Mouse (Mus musculus) retina, adult 2 months (tissue): ENCODE measurements around the gene Efcab5.
"Not testable (repeated sequence)": the region's sequence is repeated elsewhere in the genome, so short reads cannot be mapped to it uniquely, and the experiment has no call there.

Source experiments
- DNase-seq: peaks from one replicate; pipeline ENCODE4 v3.0.0-alpha.2; 2012; ENCODE audit warnings: low read depth, low spot score

Efcab5 gene

DNA sequence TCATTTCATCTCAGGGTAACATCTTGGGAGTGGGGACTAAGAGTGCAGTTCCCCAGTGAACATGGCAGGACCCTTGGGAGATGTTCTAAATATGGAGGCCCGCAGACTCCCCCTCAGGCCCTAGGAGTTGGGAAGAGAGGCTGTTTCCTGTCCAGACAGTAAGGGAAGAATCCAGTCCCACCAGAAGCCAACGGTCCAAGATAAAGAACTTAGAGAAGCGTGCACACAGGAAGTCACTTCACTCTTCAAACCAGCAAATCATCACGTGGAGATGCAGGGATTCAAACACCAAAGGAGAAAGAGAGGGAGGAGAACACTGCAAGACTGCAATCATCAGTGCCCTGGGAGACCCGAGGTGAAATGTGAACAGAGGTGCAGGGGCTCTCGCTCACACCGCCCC, 91.8 kb downstream of the Efcab5 start:
- no peak for DNase-seq

DNA sequence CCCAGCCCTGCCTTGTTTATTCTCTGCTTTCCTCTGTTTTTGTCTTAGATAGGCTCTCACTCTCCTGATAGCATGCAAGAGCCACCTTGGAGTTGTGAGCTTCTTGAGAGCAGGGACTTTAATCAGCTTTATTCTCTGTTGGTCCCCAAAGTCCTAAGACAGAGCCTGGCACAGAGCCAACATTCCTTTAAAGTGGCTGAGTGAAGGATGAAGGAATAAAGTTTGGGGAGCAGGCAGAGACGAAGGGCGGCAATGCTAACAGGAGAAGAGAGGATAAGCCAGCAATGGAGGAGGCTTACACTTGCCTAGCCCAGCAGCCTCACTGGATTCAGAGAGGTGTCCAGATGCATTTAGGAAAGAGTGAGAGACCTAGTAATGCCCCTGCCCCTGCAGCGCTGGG, 92.2 kb downstream of the Efcab5 start:
- no peak for DNase-seq

GRCm38 (mm10) chr11:77095206-77095605, 93.6 kb downstream of the Efcab5 start:
- DNase-seq, result no peak

DNA sequence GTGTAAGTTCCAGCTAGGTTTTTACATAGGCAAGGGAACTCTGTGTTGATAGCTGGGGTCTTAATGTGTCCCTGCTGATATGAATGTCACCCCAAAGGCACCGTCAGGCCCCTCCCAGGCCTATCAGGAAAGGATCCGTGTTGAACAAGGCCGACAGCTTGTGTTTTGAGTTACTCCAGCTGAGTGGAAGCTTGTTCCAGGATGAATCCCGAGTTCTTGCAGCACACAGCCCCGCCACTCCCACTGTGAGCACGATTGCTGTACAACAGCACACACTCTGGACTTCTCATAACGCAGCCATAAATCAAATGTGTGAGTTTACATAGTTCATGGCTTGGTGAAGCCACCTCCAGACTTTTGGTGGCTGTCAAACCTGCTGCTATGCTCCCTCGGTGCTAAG, 94.6 kb downstream of the Efcab5 start:
- no peak for DNase-seq

DNA sequence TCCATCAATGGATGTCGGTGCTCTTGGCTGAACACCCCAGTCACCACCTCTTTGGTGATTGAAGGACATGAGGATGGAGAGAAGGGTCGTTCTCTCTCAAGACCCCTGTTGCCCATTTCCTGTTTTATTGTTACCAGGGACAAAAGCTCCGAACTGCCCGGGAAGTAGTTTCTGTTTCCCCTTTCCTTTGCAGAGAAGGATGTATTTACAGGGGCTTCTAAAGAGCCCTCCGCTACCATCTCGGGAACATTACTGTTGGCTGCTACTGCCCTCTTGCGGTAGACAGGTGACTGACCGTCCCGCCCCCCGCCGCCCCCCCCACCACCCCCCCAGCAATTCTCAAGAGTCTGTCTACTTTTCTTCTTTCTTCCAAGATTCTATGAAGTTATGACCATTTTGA, 95.6 kb downstream of the Efcab5 start:
- no peak for DNase-seq

- DNase-seq, result no peak
Observed at GRCm38 (mm10) chr11:77089162-77089561, 99.6 kb downstream of the Efcab5 start.

DNA sequence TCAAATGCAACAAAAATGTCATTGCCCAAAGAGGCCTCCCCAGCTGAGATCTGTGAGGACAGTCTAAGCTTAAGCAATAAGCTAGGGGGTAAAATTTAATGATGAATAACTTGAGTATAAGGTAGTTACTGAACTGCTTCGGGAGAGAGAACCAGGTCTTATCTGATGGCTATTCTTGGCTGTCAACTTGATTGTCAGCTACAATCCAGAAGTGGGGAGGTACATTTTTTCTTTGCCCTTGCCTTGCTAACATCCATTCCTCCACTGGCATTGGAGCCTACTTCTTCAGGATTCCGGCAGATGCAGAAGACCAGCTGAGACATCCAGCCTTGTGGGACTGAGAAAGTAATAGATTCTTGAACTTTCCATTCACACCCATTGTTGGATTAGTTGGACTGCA, 101.8 kb downstream of the Efcab5 start:
- DNase-seq, result no peak

DNA sequence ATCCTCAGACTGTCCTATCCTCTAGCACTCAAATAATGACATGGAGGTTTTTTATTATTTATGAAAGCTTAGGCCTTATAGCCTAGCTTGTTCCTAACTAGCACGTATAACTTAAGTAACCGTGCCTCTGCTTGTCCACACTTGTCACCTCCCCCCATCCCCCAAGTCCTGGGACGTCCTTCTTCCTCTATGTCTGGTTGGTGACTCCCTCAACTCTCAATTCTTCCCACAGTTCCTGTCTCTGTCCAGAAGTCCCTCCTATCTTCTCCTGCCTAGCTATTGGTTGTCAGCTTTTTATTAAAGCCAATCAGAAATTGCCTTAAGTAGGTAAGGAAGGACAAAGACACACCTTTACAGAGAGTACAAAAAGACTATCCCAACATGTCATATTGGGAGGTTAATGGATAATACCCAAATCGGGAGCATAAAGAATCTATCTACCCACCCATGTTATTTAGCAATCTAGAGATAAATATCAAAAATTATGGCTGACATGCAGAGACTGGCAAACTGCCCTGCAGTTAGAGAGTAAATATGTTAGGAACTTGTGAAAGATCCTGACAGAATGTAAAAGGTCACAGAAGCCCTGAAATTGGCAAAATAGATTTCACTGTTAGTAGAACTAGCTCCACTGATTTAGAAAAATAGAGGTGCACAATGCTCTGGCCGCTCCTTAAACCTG, 104.6 kb downstream of the Efcab5 start:
- no peak for DNase-seq

DNA sequence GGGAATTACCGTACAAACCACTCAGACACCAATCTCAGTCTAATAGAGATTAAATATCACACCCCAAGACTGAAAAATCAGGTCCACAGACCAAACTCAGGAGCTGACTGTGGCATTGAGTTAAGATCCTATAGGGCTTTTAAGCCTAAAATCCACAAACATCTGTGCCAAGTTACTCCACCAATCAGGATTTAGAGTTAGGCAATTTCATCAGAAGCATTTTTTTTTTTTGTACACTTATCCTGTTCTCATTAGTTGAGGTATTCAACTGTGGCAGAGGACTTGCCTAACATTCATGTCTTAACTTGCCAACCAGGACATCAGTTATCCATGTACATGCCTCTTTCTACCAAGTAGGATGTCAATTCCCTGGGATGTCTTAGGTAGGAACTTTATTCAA, 109.4 kb downstream of the Efcab5 start:
- no peak for DNase-seq

DNA sequence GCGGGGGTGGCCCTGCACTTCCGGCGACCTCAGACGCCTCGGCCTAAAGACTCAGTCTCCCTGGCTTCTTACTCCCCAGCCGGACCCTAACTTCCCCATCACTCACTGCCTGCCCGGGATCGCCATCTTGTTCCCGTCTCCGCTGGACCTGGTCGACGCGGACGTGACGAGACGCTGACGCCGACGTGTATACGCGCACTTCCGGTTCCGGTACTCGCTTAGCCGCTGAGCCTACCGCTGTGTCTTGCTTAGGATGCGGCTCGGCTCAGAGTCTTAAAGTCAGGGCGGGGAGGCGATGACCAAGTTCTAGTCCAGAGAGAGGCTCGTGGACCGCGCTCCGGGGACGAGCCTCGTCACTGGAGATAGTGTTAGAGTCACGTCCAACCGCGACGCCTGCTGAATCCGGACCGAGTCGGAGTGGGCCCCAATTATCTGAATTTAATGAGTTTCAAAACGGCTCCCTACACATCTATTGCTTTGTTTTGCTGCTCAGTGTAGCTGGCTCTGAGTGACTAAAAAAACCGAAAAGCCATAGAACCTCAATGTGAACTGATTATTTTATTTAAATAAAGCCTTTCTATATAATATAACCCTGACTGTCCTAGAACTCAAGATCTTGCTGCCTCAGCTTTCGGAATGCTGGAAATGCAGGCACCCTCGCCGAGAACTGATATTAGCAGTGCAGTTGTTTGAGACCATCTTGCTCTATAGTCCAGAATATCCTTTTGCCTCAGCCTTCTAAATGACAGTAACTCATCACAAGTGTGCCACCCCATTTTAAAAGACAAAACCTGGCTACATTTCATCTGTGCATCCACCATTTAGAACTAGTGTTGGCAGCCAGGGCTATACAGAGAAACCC, 110.3 kb downstream of the Efcab5 start, which contains the start of gene Nsrp1:
Nsrp1 (minus strand) TSS at position 163 of the 862 bp plus-strand sequence.
- peak; percentile 87 for DNase-seq

- DNase-seq, result no peak
Observed at GRCm38 (mm10) chr11:77077792-77078191, 111.0 kb downstream of the Efcab5 start.

DNA sequence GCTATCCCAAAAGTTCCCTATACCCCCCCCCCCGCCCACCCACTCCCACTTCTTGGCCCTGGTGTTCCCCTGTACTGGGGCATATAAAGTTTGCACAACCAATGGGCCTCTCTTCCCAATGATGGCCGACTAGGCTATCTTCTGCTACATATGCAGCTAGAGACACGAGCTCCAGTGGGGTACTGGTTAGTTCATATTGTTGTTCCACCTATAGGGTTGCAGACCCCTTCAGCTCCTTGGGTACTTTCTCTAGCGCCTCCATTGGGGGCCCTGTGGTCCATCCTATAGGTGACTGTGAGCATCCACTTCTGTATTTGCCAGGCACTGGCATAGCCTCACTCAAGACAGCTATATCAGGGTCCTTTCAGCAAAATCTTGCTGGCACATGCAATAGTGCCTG, 111.4 kb downstream of the Efcab5 start:
- not testable (repeated sequence) for DNase-seq

DNA sequence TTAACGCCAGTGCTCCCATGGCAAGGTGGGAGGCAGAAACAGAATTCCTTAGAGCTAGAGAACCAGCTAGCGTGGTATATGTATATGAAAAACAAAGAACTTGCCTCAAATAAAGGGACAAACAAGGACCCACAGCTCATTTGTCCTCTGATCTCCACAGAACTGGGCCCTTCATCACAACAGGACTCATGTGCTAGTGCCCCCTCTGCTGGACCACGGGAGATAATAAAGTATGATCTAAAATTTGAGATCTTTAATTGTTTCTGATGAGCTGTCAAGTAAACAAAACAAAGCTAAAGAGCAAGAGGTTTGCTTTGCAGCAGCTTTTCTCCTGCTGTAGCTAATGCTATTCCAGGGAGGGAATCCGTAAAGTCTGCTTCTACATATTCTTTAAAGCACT, 118.0 kb downstream of the Efcab5 start:
- DNase-seq, result no peak

- no peak for DNase-seq
Observed at GRCm38 (mm10) chr11:77068825-77069224, 119.9 kb downstream of the Efcab5 start.

DNA sequence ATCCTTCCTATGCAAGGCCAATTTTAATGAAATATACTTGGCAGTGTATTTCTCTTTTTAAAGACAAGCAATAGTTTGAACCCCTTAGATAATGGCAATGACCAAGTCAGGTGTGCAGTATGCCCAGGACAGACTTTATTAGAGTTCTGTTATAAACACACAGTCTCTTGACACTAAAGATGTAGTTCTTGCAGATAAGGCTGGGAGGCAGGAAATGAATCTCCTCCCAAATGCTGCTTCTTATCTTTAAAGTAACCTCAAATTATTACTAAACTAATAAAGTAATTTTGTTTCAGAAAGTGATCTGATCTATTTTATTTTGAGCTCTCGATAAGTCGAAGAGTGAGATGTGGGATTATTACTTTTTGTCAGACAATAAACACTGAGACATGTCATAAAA, 125.4 kb downstream of the Efcab5 start:
- DNase-seq, result no peak

DNA sequence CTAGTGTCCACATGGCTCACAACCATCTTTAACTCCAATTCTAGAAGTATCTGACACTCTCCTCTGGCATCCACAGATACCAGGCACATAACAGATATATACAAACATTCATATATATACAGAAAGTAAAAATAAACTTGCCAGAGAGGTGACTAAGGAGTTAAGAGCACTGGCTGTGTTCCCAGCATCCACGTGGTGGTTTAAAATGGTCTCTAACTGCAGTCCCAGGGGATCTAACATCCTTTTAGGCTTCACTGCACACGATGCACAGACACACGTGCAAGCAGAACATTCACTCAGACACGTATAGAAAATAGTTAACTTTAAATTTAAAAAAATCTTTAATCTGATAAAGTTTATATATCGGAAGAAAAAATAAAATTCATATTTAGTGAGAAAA, 126.8 kb downstream of the Efcab5 start:
- DNase-seq, result no peak

GRCm38 (mm10) chr11:77042816-77043215, 146.0 kb downstream of the Efcab5 start:
- no peak for DNase-seq

DNA sequence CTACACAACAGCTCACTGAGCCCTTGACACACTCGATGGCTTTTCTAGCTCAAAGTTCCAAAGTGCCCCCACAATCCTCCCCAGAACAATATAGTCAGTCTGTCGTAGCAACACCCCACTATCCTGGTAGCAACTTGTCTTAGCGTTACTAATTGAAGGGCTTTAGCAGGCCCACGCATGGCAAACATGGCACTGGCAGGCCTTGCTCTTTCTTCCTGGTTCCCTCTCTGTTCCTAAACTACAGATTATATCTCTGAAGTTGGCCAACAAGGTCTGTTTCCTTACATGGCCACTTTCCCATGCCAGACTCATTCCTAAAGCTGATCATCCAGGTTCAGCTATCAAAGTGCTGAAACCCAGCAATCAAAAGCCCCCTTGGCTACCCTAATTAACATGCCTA, 146.9 kb downstream of the Efcab5 start:
- no peak for DNase-seq
